Mouse (Mus musculus) retina, adult 2 months (tissue): ENCODE measurements around the gene Olfr122.

ENCODE experiments used
- DNase-seq: peaks from one replicate; pipeline ENCODE4 v3.0.0-alpha.2; 2012; ENCODE audit warnings: low read depth, low spot score

Olfr122 gene

GRCm38 (mm10) chr17:37768307-37768706 lies at the start of gene Olfr122:
Olfr122 (plus strand) TSS chr17:37768607.
- DNase-seq = no peak

DNA sequence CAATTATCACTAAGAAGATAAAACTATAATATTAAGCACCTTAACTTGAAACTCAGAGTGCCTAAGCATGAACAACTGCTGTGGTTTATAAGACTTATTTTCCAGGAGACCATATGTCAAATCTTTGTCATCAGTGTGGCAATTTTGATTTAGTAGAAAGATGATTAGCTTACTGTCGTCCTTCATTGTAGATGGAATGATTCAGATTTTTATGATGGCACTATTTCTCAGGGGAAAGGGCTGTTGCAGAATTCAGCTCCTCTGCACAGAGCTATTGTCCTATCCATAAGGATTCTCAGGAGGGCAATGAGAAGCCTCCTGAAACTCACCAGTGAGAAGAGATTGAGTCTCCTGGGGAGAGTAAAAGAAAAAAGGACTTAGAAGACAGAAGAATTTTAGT lies 46.9 kb upstream of the Olfr122 start, which contains the start of gene Olfr120:
Olfr120 (plus strand) TSS at position 301 of the 400 bp plus-strand sequence.
- DNase-seq = no peak

DNA sequence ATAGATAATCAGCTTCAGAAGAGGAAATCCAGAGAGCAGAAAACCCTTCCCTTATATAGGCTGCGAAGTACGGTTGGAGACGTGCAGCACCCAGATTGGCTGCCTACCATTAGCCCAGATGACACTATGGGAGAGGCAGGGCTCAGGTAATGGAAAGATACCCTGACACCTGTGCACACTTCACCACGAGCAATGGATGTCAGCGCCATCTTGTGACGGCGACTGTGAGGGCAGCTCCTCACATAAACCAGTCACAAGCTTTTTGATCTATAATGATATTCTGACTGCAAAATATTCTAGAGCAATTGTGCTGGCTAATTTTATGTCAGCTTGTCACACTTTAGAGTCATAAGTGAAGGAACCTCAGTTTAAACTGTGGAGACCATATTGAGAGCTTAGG lies 30.3 kb upstream of the Olfr122 start:
- no peak for DNase-seq

GRCm38 (mm10) chr17:37793229-37793628 lies 24.8 kb downstream of the Olfr122 start, which contains the start of gene Olfr123:
Olfr123 (plus strand) TSS chr17:37793529.
- DNase-seq = no peak

- no peak for DNase-seq
Observed at GRCm38 (mm10) chr17:37799588-37799987, 31.2 kb downstream of the Olfr122 start, which contains the start of gene Olfr124. Olfr124 (plus strand) TSS chr17:37799888.
